Mouse (Mus musculus) urinary bladder, adult 2 months (tissue): ENCODE data around the gene Cacnb2. TPM values are rescaled to one million over a fixed set of nuclear protein-coding genes. Genes with fewer than 3 reads are reported as not detected.

Experiments
- DNase-seq: peaks from one replicate; pipeline ENCODE4 v3.0.0; 2022; ENCODE audit warnings: low spot score
- polyA plus RNA-seq: library from polyadenylated mRNA; depleted of rRNA; stranded (reverse); fragments of >200 nt; gene quantifications from 2 replicates; pipeline ENCODE4 v1.2.3, GENCODE M21; 2012

Gene Cacnb2
- polyA plus RNA-seq, 1 experiment: 16.0 TPM

DNA sequence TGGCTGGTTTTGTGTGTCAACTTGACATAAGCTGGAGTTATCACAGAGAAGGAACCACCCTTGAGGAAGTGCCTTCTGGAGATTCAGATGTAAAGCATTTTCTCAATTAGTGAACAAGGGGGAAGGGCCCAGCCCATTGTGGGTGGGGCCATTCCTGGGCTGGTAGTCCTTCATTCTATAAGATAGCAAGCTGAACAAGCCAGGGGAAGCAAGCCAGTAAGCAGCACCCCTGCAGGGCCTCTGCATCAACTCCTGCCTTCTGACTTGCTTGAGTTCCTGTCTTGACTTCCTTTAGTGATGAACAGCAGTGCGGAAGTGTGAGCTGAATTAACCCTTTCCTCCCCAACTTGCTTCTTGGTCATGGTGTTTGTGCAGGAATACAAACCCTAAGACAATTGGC is 260.1 kb downstream of the Cacnb2 start:
- no peak for DNase-seq

- no peak for DNase-seq
These were observed 270.2 kb downstream of the Cacnb2 start for GRCm38 (mm10) chr2:14873116-14873515.

GRCm38 (mm10) chr2:14873701-14874181 is 270.9 kb downstream of the Cacnb2 start:
- no peak for DNase-seq

- DNase-seq: no peak
These were observed 271.6 kb downstream of the Cacnb2 start for GRCm38 (mm10) chr2:14874281-14875037.

DNA sequence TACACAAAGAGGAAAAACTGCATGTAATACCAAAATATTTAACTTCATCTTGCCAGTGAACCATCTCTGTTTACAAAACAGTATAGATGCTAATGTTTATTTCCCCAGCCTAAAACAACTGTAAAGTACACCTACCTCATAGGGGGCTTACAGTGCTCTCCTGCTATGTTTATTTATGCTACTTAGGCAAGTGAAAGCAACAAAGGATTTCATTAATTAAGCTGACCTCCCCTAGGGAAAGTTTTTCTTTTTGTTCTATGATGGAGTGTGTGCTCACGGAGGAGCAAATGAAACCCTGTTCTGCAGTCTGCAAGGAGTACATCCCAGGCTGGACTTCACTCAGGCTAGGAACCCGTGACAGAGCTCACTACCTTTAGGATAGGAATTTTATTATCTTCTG is 272.2 kb downstream of the Cacnb2 start:
- no peak for DNase-seq

DNA sequence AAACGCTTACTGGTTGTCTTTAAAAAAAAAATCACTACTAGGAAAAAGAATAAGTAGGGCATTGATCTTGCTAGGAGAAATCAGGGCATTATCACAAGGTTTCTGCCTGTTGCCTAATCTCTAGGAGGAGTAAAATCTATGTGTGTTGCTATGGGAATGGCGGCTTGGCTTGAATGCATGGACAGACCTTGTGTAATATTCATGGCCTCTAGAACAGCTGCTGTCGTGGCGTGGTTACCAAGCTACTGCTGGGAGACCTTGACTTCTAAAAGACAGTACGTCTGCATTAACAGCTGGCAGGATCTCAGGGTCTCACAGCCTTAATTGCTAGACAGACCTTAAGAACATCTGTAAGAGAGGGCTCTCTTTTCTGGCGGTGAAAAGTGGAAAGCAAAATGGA is 272.7 kb downstream of the Cacnb2 start:
- DNase-seq: no peak

GRCm38 (mm10) chr2:14878953-14879352 is 276.1 kb downstream of the Cacnb2 start:
- no peak for DNase-seq

- no peak for DNase-seq
These were observed 280.6 kb downstream of the Cacnb2 start for GRCm38 (mm10) chr2:14883460-14883859.

DNA sequence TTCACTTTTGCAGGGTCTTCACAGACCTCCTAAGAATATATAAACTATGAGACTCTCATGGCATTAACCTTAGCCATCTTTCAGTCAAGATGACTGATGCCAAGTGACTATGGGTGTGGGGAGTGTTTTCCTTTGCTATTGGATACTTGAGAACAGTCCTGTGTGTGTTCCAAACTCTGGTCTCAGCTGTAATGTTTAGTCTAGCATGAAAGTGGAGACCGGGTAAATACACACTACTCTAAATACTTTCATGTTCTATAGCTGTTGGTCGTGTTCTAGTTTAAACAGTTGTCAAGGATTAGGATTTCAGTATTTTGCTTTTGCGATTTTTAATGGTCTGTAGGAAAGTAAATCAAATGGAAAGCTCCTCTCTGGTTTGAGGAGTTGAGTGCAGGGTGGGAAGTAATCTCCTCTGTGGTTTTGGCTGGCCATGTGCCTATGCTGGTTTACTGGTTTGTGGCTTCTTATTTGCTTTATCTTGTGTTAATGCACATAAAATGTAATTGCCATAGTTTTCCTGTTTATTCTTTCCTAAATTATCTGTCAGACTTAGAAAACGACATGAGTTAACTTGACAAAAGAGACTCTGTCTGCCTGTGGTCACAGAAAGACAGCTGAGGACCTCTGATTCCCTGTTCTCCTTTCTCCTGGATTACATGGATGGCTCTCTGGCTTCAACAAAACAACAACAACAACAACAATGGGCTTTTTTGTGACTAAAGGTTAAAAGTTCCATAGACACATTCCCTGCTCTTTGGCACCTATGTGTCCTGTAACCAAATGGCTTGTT is 285.7 kb downstream of the Cacnb2 start:
- DNase-seq: no peak

GRCm38 (mm10) chr2:14903837-14904236 is 300.9 kb downstream of the Cacnb2 start:
- no peak for DNase-seq

DNA sequence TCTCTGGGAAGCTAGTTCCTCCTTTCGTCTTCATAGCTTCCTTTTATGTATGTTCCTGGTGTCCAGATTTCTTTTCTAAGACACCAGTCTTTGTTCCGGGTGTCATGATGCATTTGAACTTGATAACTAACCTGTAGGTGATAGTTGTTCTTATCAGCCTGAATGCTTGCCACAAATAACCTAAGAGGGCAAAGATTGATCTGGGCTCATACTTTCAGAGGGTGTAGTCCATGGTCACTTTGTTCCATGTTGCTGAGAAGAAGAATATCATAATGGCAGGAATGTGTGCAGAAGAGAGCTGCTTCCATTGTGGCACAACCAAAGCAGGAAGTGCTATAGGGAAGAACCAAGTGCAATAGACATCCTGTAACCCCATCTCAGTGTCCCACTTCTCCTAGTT is 302.0 kb downstream of the Cacnb2 start:
- no peak for DNase-seq

GRCm38 (mm10) chr2:14907124-14907925 is 304.4 kb downstream of the Cacnb2 start:
- no peak for DNase-seq

DNA sequence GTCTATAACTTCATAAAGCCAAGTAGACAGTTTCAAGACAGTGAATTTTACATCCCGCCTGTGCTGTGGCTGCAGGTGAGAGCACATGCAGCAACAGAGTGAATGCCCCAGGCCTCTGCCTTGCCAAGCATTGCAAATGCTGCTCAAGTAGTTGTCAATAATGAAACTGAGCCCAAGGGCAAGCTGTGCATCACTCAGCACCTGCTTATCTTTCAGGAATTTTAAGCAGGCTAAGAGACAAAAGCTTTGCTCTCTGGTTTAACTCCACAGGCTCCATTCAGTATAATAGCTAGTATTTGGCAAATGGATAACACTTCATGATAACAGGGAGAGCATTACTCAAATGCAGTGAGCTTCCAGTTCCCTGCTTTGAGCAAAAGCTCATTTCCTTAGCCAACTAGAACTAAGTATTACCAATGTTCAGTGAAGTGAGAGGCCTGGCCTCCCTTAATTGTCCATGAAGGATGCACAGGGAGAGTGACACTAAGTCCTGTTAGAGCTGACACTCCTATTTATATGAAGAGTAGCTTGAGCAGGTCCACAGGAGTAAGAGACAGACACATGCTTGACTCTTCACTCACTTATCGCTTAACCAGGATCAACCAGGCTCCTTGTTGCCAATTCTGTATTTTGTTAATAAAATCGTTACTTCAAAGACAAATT is 314.8 kb downstream of the Cacnb2 start:
- no peak for DNase-seq

GRCm38 (mm10) chr2:14929866-14930265 is 327.0 kb downstream of the Cacnb2 start:
- no peak for DNase-seq

GRCm38 (mm10) chr2:14931968-14932367 is 329.1 kb downstream of the Cacnb2 start:
- DNase-seq: no peak

GRCm38 (mm10) chr2:14936492-14936891 is 333.6 kb downstream of the Cacnb2 start:
- no peak for DNase-seq

DNA sequence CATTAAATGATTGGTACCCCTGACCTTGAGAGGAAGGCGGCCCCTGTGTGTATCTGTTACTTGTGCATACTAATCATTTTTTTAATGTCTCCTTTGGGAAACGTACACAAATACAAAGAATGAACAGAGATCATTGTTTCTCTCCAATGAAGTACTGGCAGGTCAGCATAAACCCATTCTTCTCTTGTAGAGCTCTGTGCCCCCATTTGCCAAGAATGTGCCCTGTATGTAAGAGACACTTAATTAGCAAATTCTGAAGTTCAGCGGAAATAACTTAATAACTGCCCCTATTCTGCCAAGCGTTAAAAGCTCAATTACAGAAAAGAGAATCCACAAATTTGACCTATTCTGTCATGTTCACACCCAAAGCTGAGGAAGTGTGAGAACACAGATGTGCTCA is 339.4 kb downstream of the Cacnb2 start:
- no peak for DNase-seq

- DNase-seq: no peak
These were observed 340.9 kb downstream of the Cacnb2 start for GRCm38 (mm10) chr2:14943691-14944357.

DNA sequence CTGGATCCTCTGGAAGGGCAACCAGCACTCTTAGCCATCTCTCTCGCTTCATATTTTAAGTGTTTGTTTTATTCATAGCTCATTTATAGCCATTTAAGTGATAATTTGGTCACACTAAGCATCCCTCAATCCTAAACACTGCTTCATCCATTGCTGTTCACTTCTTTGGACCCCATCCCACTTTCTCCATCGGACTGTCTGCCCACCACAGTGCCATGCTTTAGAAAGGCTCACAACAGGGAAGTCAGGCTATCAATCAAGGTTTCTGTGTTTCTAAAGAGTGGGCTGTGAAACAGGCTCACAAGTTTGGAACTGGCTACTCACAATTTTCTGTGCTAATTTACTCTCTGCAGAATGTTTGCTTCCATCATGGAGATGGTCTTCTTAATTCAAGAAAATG is 350.2 kb downstream of the Cacnb2 start:
- no peak for DNase-seq

GRCm38 (mm10) chr2:14960963-14961488 is 358.1 kb downstream of the Cacnb2 start:
- DNase-seq: no peak

- DNase-seq: no peak
These were observed 358.6 kb downstream of the Cacnb2 start for GRCm38 (mm10) chr2:14961493-14961892.
